ENCODE assay signal across 9 mouse cellular contexts in genomic region chr2:85136831-85137520, GRCm38 (mm10). TPM values are rescaled to one million over a fixed set of nuclear protein-coding genes. Genes with fewer than 3 reads are reported as not detected.
DNase-seq lines count a peak whose midpoint lies in the region; ATAC-seq and TF ChIP-seq lines count a peak whose summit lies in the region.
"Had no signal": no experiment of that assay in that cellular context is flagged by ENCODE, and none has a peak within 500 bp of the region (broad histone marks: within the 10 kb centered on the region; RNA-seq: fewer than 3 reads in every experiment).

No protein-coding gene starts in this region.

- H3K36me3 ChIP-seq in kidney, embryonic 16.5 days (ENCODE audit: insufficient read depth, low read length) = no peaks in the 10 kb centered on the region
- H3K36me3 ChIP-seq in embryonic facial prominence, embryonic 12.5 days = no peaks in the 10 kb centered on the region
- H3K36me3 ChIP-seq in hindbrain, embryonic 14.5 days (replicated peaks; ENCODE audit: control insufficient read depth, insufficient read depth) = no peaks in the 10 kb centered on the region

- DNase-seq in kidney, adult 8-10 months = no peak
- no peak for DNase-seq in hindbrain, embryonic 14.5 days (ENCODE audit: low spot score)
- peak; percentile 8 for DNase-seq in lung, postnatal 36 days
- no peak for DNase-seq in right cerebral cortex, postnatal 25 days
- DNase-seq in left cerebral cortex, adult 2 months (ENCODE audit: extremely low spot score in 1 of 2, low spot score in 2 of 2) = no peak
- DNase-seq: kidney, adult 18-20 months had no signal

- WGBS in kidney, embryonic 16.5 days = 71% methylated on average over 21 of the region's 21 CpGs
- WGBS in embryonic facial prominence, embryonic 12.5 days = 86% methylated on average over 21 of the region's 21 CpGs
- 90% methylated on average over 21 of the region's 21 CpGs for WGBS in hindbrain, embryonic 14.5 days

- H3K4me1 ChIP-seq in kidney, embryonic 16.5 days (ENCODE audit: insufficient read depth, low read length) = no peaks in the 10 kb centered on the region
- no peaks in the 10 kb centered on the region for H3K4me1 ChIP-seq in embryonic facial prominence, embryonic 12.5 days
- H3K4me1 ChIP-seq in hindbrain, embryonic 14.5 days (replicated peaks; ENCODE audit: control insufficient read depth, insufficient read depth, low read length) = no peaks in the 10 kb centered on the region

- H3K27me3 ChIP-seq in kidney, embryonic 16.5 days (ENCODE audit: insufficient read depth, low read length) = no peaks in the 10 kb centered on the region
- H3K27me3 ChIP-seq in embryonic facial prominence, embryonic 12.5 days = no peaks in the 10 kb centered on the region
- H3K27me3 ChIP-seq in hindbrain, embryonic 14.5 days (ENCODE audit: control insufficient read depth, insufficient read depth, low read length) = no peaks in the 10 kb centered on the region

- TF ChIP-seq CTCF in left cerebral cortex, adult 2 months (IDR thresholded peaks at IDR 0.05) = no peak

- no peaks in the 10 kb centered on the region for H3K9me3 ChIP-seq in kidney, embryonic 16.5 days (ENCODE audit: low read length)
- no peaks in the 10 kb centered on the region for H3K9me3 ChIP-seq in embryonic facial prominence, embryonic 12.5 days
- no peaks in the 10 kb centered on the region for H3K9me3 ChIP-seq in hindbrain, embryonic 14.5 days (ENCODE audit: control insufficient read depth, low read length)

- H3K4me2 ChIP-seq in kidney, embryonic 16.5 days (replicated peaks; ENCODE audit: low read depth, low read length) = peak overlapping the region; percentile 7; the same call in 1 of the 2 replicates
- no peak overlapping the region for H3K4me2 ChIP-seq in embryonic facial prominence, embryonic 12.5 days (replicated peaks)
- no peak overlapping the region for H3K4me2 ChIP-seq in hindbrain, embryonic 14.5 days (replicated peaks)

- peak overlapping the region; percentile 41 for H3K4me3 ChIP-seq in kidney, embryonic 16.5 days (ENCODE audit: low read length)
- 0 out of 2 replicates have a peak overlapping the region, but pooled peaks have one; percentile 5 for H3K4me3 ChIP-seq in embryonic facial prominence, embryonic 12.5 days
- peak overlapping the region; percentile 11; the same call in 1 of the 2 replicates for H3K4me3 ChIP-seq in hindbrain, embryonic 14.5 days (replicated peaks; ENCODE audit: low read length)
- H3K4me3 ChIP-seq in left cerebral cortex, adult 2 months = no peak overlapping the region

- ATAC-seq in kidney, embryonic 16.5 days (ENCODE audit: low FRiP score, low TSS enrichment) = no peak
- no peak for ATAC-seq in embryonic facial prominence, embryonic 12.5 days (ENCODE audit: insufficient number of reproducible peaks, insufficient read depth, low FRiP score, low TSS enrichment)
- ATAC-seq in hindbrain, embryonic 14.5 days (ENCODE audit: low FRiP score) = no peak

- H3K9ac ChIP-seq in kidney, embryonic 16.5 days (replicated peaks; ENCODE audit: low read length) = peak overlapping the region; percentile 59
- H3K9ac ChIP-seq in embryonic facial prominence, embryonic 12.5 days = no peak overlapping the region
- H3K9ac ChIP-seq in hindbrain, embryonic 14.5 days = no peak overlapping the region

- H3K27ac ChIP-seq in kidney, embryonic 16.5 days (ENCODE audit: low read length) = peak overlapping the region; percentile 53
- 0 out of 2 replicates have a peak overlapping the region, but pooled peaks have one; percentile 30 for H3K27ac ChIP-seq in embryonic facial prominence, embryonic 12.5 days
- H3K27ac ChIP-seq in hindbrain, embryonic 14.5 days = no peak overlapping the region
- H3K27ac ChIP-seq in left cerebral cortex, adult 2 months = no peak overlapping the region

- intact Hi-C loops in left cerebral cortex, adult 2 months (cut with DNase I) = no loop called here

RNA-seq across cellular contexts. Expression of gene Aplnr, which starts 1.0 kb away (rescaled TPM):
- polyA plus RNA-seq in kidney, embryonic 16.5 days (2015; fragmentation: Nextera tagmentation; extraction: Ambion mirVana) = 125 and 126 TPM in 2 replicates
- 42.7 and 45.3 TPM in 2 replicates for polyA plus RNA-seq in embryonic facial prominence, embryonic 12.5 days (2016; fragmentation: Nextera tagmentation; extraction: Ambion mirVana)
- polyA plus RNA-seq in hindbrain, embryonic 14.5 days (2014; fragmentation: Nextera tagmentation; extraction: Ambion mirVana) = 29.2 and 35.2 TPM in 2 replicates
- total RNA-seq in left cerebral cortex, adult 2 months (2021) = under 1 TPM; 0.30 to 0.38 TPM
- total RNA-seq: MEL had no signal

Comparison
In these comparisons a context has a peak if more than half of its experiments do, and no peak if none do; other contexts are left out.
1. H3K27ac ChIP-seq: peak in kidney, embryonic 16.5 days (single experiment) and embryonic facial prominence, embryonic 12.5 days (single experiment); none in hindbrain, embryonic 14.5 days (single experiment) and left cerebral cortex, adult 2 months (single experiment).